Mouse (Mus musculus) intestine, embryonic 14.5 days (tissue): ENCODE results near the gene Tiam1. TPM values are rescaled to one million over a fixed set of nuclear protein-coding genes. Genes with fewer than 3 reads are reported as not detected.

Source experiments
- ATAC-seq: fragments of 200-750 bp; cut with Nextera tagmentation; replicated peaks from 2 replicates; pipeline ENCODE4 v1.8.0; 2017; ENCODE audit warnings: low read depth, moderate number of reproducible peaks, moderate TSS enrichment, moderate library complexity; ENCODE audit not compliant: low FRiP score, low TSS enrichment
- DNase-seq: peaks from one replicate; pipeline ENCODE4 v3.0.0-alpha.2; 2018; ENCODE audit warnings: low spot score
- H3K27ac ChIP-seq: fragments of 300-500 bp; sonication (generic); 2 replicates; pipeline ENCODE4 v1.5.1; 2014; ENCODE audit warnings: low read depth, mild to moderate bottlenecking, control low read depth
- H3K27me3 ChIP-seq: fragments of 300-500 bp; sonication (generic); replicated peaks from 2 replicates; pipeline ENCODE4 v1.6.1; 2014; ENCODE audit warnings: low read length, control low read depth; ENCODE audit not compliant: control insufficient read depth, insufficient read depth
- H3K36me3 ChIP-seq: fragments of 300-500 bp; sonication (generic); 2 replicates; pipeline ENCODE4 v1.6.1; 2014; ENCODE audit warnings: low read length, control low read depth; ENCODE audit not compliant: control insufficient read depth, insufficient read depth
- H3K4me1 ChIP-seq: fragments of 300-500 bp; sonication (generic); replicated peaks from 2 replicates; pipeline ENCODE4 v1.6.1; 2014; ENCODE audit warnings: low read length, control low read depth, mixed read lengths; ENCODE audit not compliant: control insufficient read depth, insufficient read depth
- H3K4me2 ChIP-seq: fragments of 300-500 bp; sonication (generic); 2 replicates; pipeline ENCODE4 v1.6.1; 2014; ENCODE audit warnings: low read length
- H3K4me3 ChIP-seq: fragments of 300-500 bp; sonication (generic); 2 replicates; pipeline ENCODE4 v1.5.1; 2014; ENCODE audit warnings: low read depth, low read length, control low read depth, mixed read lengths
- H3K9ac ChIP-seq: fragments of 300-500 bp; sonication (generic); 2 replicates; pipeline ENCODE4 v1.6.1; 2014; ENCODE audit warnings: mild to moderate bottlenecking, low read length
- H3K9me3 ChIP-seq: fragments of 300-500 bp; sonication (generic); 2 replicates; pipeline ENCODE4 v1.6.1; 2016; ENCODE audit warnings: low read length, control low read depth; ENCODE audit not compliant: control insufficient read depth
- WGBS: fragments of 180-500 bp; shearing (Covaris S2); extraction: QIAGEN DNeasy Blood & Tissue Kit; methylation state at CpG from one replicate; pipeline ENCODE4 v1.1.7; 2014; 5-methylcytosine and 5-hydroxymethylcytosine counted together
- polyA plus RNA-seq: library from polyadenylated mRNA; unstranded; fragments of >200 nt; fragmentation: Nextera tagmentation; extraction: Ambion mirVana; gene quantifications from 2 replicates; pipeline ENCODE4 v1.2.1, GENCODE M21; 2014

The Tiam1 gene
- polyA plus RNA-seq, 1 experiment from 2014 or later, result 21.4 TPM

DNA sequence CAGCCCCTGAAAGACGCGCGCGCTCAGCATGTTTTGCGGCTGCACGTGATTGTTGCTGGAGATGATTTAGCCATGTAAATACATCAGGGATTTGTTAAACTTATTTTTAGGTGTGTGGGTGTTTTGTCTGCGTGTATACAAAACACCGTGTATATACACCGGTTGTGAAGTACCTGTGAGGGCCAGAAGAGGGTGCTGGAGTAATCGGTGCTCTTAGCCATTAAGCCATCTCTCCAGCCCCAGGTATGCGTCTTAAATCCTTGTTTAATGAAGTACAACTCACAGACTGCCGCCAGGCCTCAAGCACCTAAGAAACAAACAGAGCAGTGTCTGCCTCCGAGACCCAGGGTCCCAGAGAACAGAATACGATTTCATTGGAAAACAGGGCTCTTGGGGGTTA is 113.2 kb downstream of the Tiam1 start:
- Histone ChIP-seq H3K27ac (no peak overlapping the region), H3K9me3 (no peaks in the 10 kb centered on the region), H3K4me2 (no peak overlapping the region), H3K4me3 (no peak overlapping the region), H3K27me3 (no peaks in the 10 kb centered on the region), H3K9ac (no peak overlapping the region), H3K4me1 (no peaks in the 10 kb centered on the region), H3K36me3 (no peaks in the 10 kb centered on the region)
- DNase-seq (no peak), ATAC-seq (no peak)
- WGBS, result 92% methylated on average over 14 of the region's 14 CpGs

DNA sequence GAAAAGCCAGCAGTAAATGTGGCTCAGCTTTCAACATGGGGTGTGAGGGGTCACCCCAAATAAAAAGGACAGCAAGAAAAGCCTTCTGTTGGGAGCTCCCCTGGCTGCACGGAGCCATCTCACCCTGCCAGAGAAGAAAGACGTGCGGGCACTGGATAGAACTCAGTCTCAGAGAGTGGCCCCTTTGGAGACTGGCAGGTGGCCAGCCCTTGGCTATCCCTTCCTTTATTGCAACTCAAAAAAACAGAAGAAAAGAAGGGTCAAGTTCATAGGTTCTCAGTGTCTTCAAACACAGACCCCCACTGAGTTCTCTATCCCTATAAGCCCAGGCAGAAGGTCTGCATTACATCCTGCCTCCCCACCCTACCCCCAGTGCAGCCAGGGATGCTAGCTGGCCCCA is 115.7 kb downstream of the Tiam1 start:
- Histone ChIP-seq H3K9me3 (no peaks in the 10 kb centered on the region), H3K4me2 (no peak overlapping the region), H3K4me3 (no peak overlapping the region), H3K27ac (no peak overlapping the region), H3K4me1 (no peaks in the 10 kb centered on the region), H3K36me3 (no peaks in the 10 kb centered on the region), H3K9ac (no peak overlapping the region), H3K27me3 (no peaks in the 10 kb centered on the region)
- 88% methylated on average over 3 of the region's 3 CpGs for WGBS
- ATAC-seq, result no peak
- no peak for DNase-seq

GRCm38 (mm10) chr16:90025526-90026172 is 117.9 kb downstream of the Tiam1 start:
- H3K4me3 ChIP-seq, result no peak overlapping the region
- H3K4me2 ChIP-seq, result no peak overlapping the region
- no peaks in the 10 kb centered on the region; the same call in 1 of the 2 replicates for H3K4me1 ChIP-seq
- no peak for DNase-seq
- H3K36me3 ChIP-seq, result no peaks in the 10 kb centered on the region
- H3K9me3 ChIP-seq, result no peaks in the 10 kb centered on the region
- no peaks in the 10 kb centered on the region for H3K27me3 ChIP-seq
- no peak overlapping the region for H3K27ac ChIP-seq
- 93% methylated on average over 6 of the region's 6 CpGs for WGBS
- no peak overlapping the region for H3K9ac ChIP-seq
- no peak for ATAC-seq

DNA sequence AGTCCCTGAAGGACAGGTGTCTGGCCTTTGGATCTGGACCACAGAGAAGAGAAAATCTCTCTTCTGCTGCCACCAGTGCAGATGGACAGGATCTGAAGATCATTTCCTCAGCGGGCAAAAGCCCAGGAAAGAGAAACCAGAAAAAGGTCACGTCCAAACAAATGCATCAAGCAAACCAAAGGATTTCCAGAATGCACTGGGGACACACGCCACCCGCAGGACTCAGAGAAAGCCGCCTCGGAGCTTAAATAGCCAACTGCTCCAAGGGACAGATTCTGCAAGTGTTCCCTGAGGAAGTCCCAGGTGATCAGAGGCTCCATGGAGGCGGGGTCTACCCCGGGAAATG is 119.9 kb downstream of the Tiam1 start:
- Histone ChIP-seq H3K4me3 (no peak overlapping the region), H3K36me3 (no peaks in the 10 kb centered on the region), H3K4me1 (no peaks in the 10 kb centered on the region; the same call in 1 of the 2 replicates), H3K4me2 (no peak overlapping the region), H3K9me3 (no peaks in the 10 kb centered on the region), H3K27ac (no peak overlapping the region), H3K27me3 (no peaks in the 10 kb centered on the region), H3K9ac (no peak overlapping the region)
- DNase-seq, result no peak
- WGBS, result 89% methylated on average over 8 of the region's 8 CpGs
- ATAC-seq, result no peak

DNA sequence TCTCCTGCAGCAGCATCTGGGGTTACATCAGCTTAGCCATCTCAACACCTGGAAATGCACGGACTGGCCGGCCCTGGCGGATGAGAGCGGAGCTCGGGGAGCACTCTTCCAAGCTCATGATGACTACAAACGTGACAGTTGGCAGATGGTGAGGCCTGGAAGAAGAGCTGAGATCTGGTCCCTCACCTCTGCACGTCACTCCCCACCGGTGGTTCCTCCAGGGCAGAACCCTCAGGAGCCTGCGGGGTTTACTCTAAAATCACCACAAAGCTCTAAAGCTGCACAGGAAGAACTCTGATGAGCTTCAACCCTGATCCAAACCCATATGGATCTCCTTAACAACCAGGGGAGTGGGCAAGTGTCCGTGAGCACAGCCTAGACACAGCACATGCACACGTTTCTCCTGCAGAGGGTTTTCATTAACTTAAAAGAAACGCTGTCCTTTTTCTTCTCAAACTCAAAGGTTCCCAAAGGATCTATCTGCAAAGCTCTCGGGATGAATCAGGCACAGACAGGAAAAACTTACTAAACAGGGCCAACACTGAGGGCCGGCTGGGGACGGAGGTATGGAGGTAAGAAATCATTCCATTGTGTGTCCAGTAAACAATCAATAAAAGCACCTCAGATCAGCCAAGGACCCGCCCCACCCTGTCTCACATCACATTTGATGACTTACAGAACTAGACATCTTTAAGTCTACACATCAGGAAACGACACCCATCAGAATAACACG is 120.5 kb downstream of the Tiam1 start:
- DNase-seq (no peak), ATAC-seq (no peak)
- no peaks in the 10 kb centered on the region for H3K9me3 ChIP-seq
- no peak overlapping the region for H3K27ac ChIP-seq
- no peak overlapping the region for H3K4me3 ChIP-seq
- no peak overlapping the region for H3K4me2 ChIP-seq
- no peaks in the 10 kb centered on the region; the same call in 1 of the 2 replicates for H3K4me1 ChIP-seq
- no peak overlapping the region for H3K9ac ChIP-seq
- no peaks in the 10 kb centered on the region for H3K36me3 ChIP-seq
- no peaks in the 10 kb centered on the region for H3K27me3 ChIP-seq
- WGBS, result 64% methylated on average over 18 of the region's 18 CpGs

DNA sequence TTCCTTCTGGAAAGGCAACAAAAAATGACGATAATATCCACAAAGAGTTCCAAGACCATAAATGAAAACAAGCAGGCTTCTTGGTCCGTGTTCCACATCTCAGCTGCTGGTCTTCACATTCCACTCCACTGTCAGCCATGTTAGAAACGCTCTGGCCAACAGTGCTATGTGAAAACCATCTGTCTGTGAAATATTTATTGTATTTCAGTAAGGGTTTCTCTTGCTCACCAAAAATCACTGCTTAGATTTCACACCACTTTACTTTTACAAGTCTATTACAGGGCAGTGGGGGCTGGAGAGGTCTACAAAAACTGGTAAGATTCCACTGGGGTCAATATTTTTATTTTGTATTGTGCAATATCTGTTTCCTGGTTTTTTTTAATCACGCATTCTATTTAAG is 127.5 kb downstream of the Tiam1 start:
- Histone ChIP-seq H3K4me1 (peaks cover 15% of the 10 kb centered on the region), H3K9ac (no peak overlapping the region), H3K36me3 (no peaks in the 10 kb centered on the region), H3K4me3 (no peak overlapping the region), H3K27ac (peak overlapping the region; percentile 16; the same call in 1 of the 2 replicates), H3K4me2 (no peak overlapping the region), H3K27me3 (no peaks in the 10 kb centered on the region), H3K9me3 (no peaks in the 10 kb centered on the region)
- WGBS, result 31% methylated on average over 4 of the region's 4 CpGs
- ATAC-seq (no peak), DNase-seq (no peak)

- H3K9ac ChIP-seq, result no peak overlapping the region
- peaks cover 15% of the 10 kb centered on the region for H3K4me1 ChIP-seq
- DNase-seq, result no peak
- H3K27me3 ChIP-seq, result no peaks in the 10 kb centered on the region
- H3K9me3 ChIP-seq, result no peaks in the 10 kb centered on the region
- no peak for ATAC-seq
- H3K36me3 ChIP-seq, result no peaks in the 10 kb centered on the region
- WGBS, result 83% methylated on average over 9 of the region's 9 CpGs
- no peak overlapping the region for H3K4me2 ChIP-seq
- H3K27ac ChIP-seq, result no peak overlapping the region
- no peak overlapping the region for H3K4me3 ChIP-seq
Measured at GRCm38 (mm10) chr16:90014596-90014995, 129.0 kb downstream of the Tiam1 start.

GRCm38 (mm10) chr16:90011521-90012181 is 131.9 kb downstream of the Tiam1 start:
- WGBS, result 74% methylated on average over 32 of the region's 32 CpGs
- DNase-seq, result no peak

More at GRCm38 (mm10) chr16:90011521-90012181, 131.9 kb downstream of the Tiam1 start:
- H3K9ac ChIP-seq, result no peak overlapping the region
- H3K27ac ChIP-seq, result peak overlapping the region; percentile 8; the same call in 1 of the 2 replicates
- ATAC-seq, result no peak; the same call in 1 of the 2 replicates
- no peak overlapping the region for H3K4me3 ChIP-seq
- H3K9me3 ChIP-seq, result no peaks in the 10 kb centered on the region
- no peaks in the 10 kb centered on the region for H3K27me3 ChIP-seq
- no peaks in the 10 kb centered on the region for H3K36me3 ChIP-seq
- peaks cover 26% of the 10 kb centered on the region for H3K4me1 ChIP-seq
- H3K4me2 ChIP-seq, result no peak overlapping the region
